Mouse (Mus musculus) brain, embryonic 14.5 days (tissue): ENCODE data around the gene Arhgap10.

Experiments used
- CTCF ChIP-seq: fragments of 200-500 bp; IDR thresholded peaks from 2 replicates; pipeline ENCODE4 v1.5.1; 2012; ENCODE audit warnings: inconsistent platforms, mild to moderate bottlenecking, moderate library complexity, borderline replicate concordance; ENCODE audit not compliant: insufficient read depth, insufficient read length; ENCODE audit errors: extremely low read depth
- POLR2A ChIP-seq: fragments of 200-500 bp; IDR thresholded peaks from 2 replicates; pipeline ENCODE4 v1.6.1; 2012; ENCODE audit warnings: mild to moderate bottlenecking, inconsistent platforms, borderline replicate concordance; ENCODE audit not compliant: poor library complexity, insufficient read depth, insufficient read length, severe bottlenecking; ENCODE audit errors: extremely low read depth

GRCm38 (mm10) chr8:77473773-77474172 lies 44.0 kb downstream of the Arhgap10 start:
- TF ChIP-seq CTCF (no peak), POLR2A (no peak)
